Mouse (Mus musculus): ENCODE measurements at regions not wholly inside any gene's neighbourhood (a gene's known extent, or its start where the extent isn't known, plus 50 kb on each side); places are given as distances from the start of the nearest gene placed in this dataset.
A peak's percentile ranks its signal among the peaks of the same experiment; 100 is the strongest.

- no peak for DNase-seq (ENCODE audit: low spot score)
These were observed 84.8 kb upstream of the Calm2 start for GRCm38 (mm10) chr17:87531411-87532157.

- DNase-seq (ENCODE audit: low spot score) = no peak
These were observed 85.4 kb upstream of the Calm2 start for GRCm38 (mm10) chr17:87532158-87532545.

GRCm38 (mm10) chr17:87532762-87533161 is 86.0 kb upstream of the Calm2 start:
- DNase-seq (ENCODE audit: low spot score) = no peak

GRCm38 (mm10) chr17:87549568-87549967 is 86.2 kb upstream of the Epcam start:
- no peak for DNase-seq (ENCODE audit: low spot score)

GRCm38 (mm10) chr17:87550518-87551164 is 85.1 kb upstream of the Epcam start:
- no peak for DNase-seq (ENCODE audit: low spot score)

GRCm38 (mm10) chr17:87554561-87554960 is 81.2 kb upstream of the Epcam start:
- no peak for DNase-seq (ENCODE audit: low spot score)

GRCm38 (mm10) chr17:87558419-87558818 is 77.4 kb upstream of the Epcam start:
- DNase-seq (ENCODE audit: low spot score) = no peak

- DNase-seq (ENCODE audit: low spot score) = no peak
These were observed 76.1 kb upstream of the Epcam start for GRCm38 (mm10) chr17:87559641-87560040.

- no peak for DNase-seq (ENCODE audit: low spot score)
These were observed 74.9 kb upstream of the Epcam start for GRCm38 (mm10) chr17:87560923-87561322.

GRCm38 (mm10) chr17:87563375-87563774 is 72.4 kb upstream of the Epcam start:
- DNase-seq (ENCODE audit: low spot score) = no peak

GRCm38 (mm10) chr17:87565631-87566030 is 70.1 kb upstream of the Epcam start:
- DNase-seq (ENCODE audit: low spot score) = no peak

- DNase-seq (ENCODE audit: low spot score) = no peak
These were observed 69.5 kb upstream of the Epcam start for GRCm38 (mm10) chr17:87566296-87566695.

- DNase-seq (ENCODE audit: low spot score) = no peak
These were observed 68.8 kb upstream of the Epcam start for GRCm38 (mm10) chr17:87566996-87567395.

- DNase-seq (ENCODE audit: low spot score) = no peak
These were observed 68.3 kb upstream of the Epcam start for GRCm38 (mm10) chr17:87567475-87567874.

- DNase-seq (ENCODE audit: low spot score) = no peak
These were observed 65.8 kb upstream of the Epcam start for GRCm38 (mm10) chr17:87569981-87570380.

GRCm38 (mm10) chr17:87570676-87571344 is 65.0 kb upstream of the Epcam start:
- DNase-seq (ENCODE audit: low spot score) = no peak

GRCm38 (mm10) chr17:87571345-87571932 is 64.3 kb upstream of the Epcam start:
- peak; percentile 96 for DNase-seq (ENCODE audit: low spot score)

GRCm38 (mm10) chr17:87583575-87583974 is 52.2 kb upstream of the Epcam start:
- no peak for DNase-seq (ENCODE audit: low spot score)

- DNase-seq (ENCODE audit: low spot score) = no peak
These were observed 50.4 kb upstream of the Epcam start for GRCm38 (mm10) chr17:87585355-87585754.

All from layer of hippocampus, adult 11-12 months (tissue).